Mouse (Mus musculus) thymus, postnatal 10 days (tissue): ENCODE data around the gene Mtmr6.

Experiments used
- DNase-seq, 2 experiments: peaks; one replicate each; pipeline ENCODE4 v3.0.0; 2021; ENCODE audit warnings: low spot score in 2 of 2

Mtmr6 gene

DNA sequence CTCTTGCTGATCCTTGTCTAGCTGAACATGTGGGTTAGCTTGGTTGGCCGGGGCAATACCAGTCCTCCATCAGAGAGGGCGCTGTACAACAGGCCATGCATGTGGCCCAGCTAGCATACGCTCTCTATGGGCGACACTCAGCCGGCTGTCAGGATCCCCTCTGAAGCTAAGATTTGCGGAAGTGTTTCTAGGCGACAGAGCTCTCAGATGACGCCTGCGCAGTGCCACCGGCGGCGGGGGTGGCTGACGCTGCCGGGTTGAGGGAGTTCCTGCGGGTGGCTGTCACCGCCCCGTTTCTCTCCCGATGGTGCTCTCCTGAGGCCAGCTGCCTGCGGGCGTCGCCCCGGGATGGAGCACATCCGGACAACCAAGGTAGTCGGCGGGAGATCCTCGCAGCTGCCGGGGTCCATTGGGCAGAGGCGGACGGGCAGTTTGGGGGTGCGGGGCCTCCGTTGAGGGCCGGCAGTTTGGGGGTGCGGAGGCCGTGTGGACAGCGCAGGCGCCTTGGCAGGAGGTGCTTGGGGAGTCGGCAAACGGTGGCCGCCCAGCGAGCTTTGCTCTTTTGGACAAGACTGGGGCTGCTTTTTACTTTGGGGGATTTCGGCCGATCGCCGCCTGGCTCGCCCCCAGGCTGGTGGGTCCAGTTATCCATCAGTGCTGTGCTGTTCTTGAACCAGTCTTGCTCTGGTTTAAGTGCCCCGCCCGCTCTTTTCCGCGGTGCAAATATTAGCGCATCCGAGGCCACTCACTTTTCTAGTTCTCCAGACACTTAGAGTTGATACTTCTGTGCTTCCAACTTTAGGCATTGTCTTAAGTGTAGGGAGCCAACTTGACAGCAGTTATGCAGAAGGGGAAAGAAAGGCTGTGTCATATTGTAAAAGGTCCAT lies at the start of gene Mtmr6:
Gene Mtmr6 (plus strand): TSS at position 239 of the 887 bp plus-strand sequence.
- peak; percentile 90 to 93 for DNase-seq

DNA sequence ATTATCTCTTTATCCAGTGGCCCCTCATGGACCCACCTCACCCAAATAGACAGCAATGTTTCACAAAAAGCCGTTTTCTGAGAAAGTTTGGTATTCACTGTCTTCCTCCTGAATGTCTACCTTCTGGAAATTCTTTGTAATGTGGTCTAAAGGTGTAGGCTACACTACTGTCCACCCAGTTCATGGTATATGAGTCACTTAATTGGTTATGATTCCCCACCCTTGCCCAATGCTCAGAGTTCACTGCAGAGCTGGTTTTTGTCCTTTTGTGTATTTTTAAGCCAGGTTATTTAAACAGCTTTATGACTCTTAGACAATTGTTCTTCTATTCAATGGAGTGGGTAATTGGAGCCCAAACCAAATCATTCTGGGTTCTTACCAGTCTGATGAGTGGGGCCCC lies 48.9 kb upstream of the Mtmr6 start:
- DNase-seq: no peak

DNA sequence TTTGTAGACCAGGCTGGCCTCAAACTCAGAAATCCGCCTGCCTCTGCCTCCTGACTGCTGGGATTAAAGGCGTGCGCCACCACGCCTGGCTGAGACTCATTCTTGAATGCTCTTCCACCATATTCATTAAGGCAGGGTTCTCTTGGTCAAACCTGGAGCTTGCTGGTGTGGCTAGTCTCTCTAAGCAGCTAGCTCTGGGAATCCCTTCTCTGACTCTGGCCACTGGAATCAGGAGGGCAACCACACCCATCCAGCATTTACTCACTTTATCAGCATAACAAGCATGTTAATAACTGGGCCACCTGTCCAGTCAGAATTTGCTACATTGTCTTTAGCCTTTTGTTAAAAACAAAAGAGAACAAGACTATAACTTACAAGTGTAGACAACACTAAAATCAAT lies 47.4 kb upstream of the Mtmr6 start:
- DNase-seq: no peak

DNA sequence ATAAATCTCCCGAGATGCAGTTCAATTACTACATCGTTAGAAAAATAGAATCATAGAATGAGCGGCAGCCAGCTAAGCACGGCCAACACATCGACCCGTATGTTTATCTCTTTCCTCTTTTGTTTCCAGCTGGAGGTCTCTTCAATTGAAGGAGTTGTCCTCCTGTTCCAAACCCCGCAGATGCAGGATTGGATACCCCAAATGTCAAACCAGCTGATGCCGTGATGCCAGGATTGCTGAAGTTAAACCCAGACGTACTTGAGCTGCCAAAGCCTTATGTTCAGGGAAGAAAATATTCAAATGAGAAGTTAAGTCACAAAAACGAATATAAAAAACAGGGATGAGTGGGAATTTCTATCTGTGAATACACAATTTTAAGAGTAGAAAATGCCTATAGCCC lies 45.1 kb upstream of the Mtmr6 start:
- no peak for DNase-seq

DNA sequence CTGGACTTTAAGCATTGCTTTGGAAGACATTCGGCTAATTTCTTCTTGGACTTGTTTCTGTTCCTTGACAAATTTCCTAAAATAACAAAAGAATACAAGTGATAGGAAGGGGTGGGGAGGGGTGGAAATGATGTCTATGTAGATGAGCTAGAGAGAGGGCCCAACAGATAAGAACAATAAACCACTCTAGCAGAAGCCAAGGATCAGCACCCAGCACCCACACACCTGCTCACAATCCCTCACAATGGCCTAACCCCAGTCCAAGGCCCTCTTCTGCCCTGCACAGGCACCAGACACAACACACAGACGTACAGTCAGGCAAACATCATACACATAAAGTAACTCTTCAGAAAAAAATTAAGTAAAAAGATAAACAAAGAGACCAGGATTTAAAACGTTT lies 26.5 kb upstream of the Mtmr6 start:
- no peak for DNase-seq

DNA sequence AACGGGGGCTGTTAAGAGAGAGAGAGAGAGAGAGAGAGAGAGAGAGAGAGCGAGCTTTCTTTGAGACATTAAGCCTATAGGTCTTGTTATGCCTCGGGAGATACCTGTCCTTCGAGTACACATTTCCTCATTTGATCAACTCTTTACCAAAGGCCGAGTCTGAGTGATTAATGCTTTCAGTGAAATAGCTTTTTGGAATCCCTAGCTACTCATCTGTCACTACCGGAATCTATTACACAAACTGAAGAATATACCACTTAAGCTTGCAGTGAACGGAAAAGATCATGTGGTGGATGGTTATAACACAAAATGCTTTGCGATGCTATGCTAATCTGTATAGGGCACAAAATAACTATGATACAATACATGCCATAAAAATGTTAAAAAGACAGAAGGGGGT lies 14.7 kb upstream of the Mtmr6 start:
- no peak for DNase-seq

DNA sequence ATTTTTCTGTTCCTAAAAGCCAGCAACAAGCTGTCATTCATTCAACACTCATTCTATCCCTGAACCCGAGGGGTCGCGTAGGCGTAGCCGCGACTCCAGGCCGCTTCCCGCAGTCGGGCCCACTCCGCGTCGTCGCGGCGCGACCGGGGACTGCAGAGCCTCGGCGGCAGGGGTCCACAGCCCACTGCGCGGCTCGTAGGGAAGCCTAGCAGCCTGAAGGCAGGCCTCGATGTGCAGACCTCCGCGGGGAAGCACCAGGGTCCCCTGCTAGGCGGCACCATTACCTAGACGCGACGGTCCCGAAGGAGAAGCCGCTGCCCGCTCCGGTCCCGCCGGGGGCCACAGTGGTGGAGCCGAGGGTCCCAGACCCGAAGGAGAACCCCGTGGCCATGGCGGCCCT lies 14.1 kb upstream of the Mtmr6 start:
- DNase-seq: peak in 1 of 2 experiments; percentile 53

DNA sequence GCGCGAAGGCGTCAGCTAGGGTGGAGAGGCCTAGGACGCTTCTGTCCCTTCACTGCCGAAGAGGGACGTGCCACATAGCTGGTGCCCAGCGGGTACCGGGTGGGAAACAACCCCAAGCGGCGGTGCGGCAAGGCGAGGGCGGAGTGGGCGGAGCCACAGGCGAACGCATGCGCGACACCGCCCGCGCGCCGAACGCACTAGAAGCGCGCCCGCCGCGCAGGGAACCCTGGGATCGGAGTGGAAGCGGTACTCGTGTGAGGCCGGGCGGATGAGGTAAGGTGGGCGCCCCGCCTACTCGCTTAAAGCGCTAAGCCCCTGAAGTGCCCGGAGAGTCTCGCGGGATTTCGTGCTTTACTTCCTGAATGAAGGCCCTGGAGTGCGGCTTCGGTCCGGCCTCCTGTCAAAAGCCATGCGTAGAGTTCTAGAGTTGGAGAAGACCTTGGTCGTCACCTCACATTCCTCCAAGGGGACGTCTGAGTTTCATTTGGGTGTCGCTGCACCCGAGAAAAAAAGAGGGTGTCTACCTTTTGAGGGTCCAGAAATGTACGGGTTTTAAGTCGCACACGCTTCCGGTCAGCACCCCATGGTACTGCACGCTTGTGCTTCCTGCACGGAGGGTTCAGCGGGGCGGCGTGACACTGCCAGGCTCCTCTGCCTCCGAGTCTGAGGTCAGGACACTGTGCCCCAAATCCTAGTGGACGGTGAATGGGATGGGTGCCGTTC lies 13.6 kb upstream of the Mtmr6 start, which contains the start of the genes Nupl1 and Gm49336:
Gene Nupl1 (minus strand): TSS at position 151 of the 723 bp plus-strand sequence.
Gene Gm49336 (minus strand): TSS at position 227 of the 723 bp plus-strand sequence.
- peak; percentile 97 for DNase-seq

DNA sequence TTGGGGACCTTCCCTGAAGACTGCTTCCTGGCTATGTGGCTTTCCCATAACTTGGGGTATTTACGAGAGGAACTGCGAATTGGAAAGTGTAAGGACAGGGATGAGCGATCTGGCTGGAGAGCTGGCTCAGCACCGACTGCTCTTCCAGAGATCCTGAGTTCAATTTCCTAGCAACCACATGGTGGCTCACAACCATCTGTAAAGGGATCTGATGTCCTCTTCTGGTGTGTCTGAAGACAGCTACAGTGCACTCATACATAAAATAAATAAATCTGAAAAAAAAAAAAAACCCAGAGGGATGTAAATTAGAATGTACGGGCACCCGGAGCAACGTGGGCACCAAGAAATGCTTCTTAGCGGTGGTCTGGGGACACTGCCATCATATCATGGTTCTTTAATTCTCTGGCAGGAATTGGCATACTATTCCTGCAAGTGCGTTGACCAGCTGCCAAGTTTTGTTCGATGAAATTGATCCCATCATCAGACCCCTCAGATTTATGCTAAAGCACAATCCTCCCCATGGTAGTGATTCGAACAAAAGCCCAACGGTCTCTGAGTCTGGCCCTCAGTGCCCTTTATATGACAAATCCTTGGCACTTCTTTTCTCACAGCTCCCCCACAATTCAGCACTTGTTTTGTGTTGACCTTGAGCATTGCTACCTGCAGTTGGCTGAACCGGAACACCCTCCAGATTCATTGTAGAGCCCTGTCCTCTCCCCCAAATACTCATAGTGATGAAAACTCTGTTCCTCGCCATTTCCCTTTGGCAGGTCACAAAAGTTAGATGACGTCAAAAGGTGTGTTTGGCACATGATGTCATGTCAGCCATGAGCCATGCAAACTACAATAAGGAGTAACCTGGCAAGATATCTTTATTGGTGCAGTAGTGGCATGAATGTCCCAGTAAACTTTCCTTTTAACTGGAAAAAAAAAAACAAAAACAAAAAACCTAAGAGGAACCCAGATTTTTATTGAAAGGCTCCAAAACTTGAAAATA lies 12.7 kb upstream of the Mtmr6 start:
- no peak for DNase-seq

DNA sequence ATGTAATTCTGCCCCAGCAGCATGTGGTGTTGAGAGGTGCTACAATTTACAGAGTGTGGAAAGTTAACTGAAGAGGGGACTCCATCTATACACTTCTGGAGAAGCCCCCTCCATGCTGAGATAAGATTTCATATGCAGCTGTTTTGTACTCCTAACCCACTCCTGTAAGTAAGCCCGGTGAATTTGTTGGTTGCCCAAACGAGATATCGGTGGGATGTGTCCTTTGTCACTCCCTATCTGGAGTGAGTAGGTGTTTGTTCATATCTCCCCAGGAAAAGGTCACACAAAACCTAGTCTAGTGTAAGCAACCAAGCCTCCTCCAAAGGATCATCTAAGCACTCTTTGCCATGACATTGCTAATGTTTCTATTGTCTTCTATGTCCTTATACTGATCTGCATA lies 11.6 kb upstream of the Mtmr6 start:
- no peak for DNase-seq

DNA sequence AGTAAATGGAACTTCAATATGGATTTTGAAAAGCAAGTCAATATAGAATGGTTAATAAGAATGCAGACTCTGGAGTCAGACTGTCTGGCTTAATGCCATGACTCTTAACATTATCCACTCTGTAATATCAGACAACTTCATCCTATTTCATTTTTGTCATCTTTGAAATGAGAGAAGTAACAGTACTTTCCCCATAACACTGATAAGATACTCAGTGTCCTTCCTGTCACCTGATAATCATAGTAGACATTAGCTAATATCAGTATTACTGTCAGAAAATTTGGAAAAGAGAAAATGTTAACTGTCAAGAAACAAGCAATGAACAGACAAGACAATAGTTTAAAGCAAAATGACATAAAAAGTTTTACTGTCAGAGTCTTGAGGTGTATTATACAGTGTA lies 10.3 kb upstream of the Mtmr6 start:
- DNase-seq: no peak

DNA sequence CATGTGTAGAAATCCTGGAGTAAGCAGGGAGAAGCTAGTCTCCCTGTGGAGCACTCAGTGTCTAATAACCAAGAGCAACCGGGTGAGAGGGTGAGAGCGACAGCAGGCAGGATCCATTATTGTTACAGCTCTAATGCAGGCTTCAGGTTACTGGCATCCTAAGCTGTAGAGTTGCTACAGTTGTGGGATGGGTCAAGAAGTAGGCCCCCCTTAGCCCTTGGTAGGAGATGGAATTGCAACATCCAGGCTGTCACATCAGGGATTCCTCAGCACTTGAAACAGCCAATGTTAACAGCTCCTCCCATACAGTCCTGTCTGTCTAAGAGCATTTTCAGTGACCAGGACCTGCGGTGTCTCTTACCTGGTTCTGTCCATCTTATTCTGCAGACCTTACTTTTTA lies 8.7 kb upstream of the Mtmr6 start:
- DNase-seq: no peak

DNA sequence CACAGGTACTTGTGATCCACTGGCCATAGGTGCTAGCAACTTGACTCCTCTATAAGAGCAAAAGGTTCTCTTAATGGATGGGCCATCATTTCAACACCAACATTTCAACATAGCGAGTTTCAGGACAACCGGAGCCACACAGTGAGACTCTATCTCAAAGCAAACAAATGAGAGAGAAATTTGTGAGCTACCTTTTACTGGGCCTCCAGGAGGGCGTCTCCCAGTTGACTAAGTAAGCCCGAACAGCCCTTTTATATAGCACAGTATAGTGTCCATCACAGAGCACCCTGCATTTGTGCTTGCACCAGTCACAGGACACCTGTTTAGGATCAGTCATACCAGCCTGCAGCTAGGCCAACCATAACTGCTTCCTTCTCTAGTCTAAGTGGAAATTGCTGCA lies 7.9 kb upstream of the Mtmr6 start:
- DNase-seq: no peak

DNA sequence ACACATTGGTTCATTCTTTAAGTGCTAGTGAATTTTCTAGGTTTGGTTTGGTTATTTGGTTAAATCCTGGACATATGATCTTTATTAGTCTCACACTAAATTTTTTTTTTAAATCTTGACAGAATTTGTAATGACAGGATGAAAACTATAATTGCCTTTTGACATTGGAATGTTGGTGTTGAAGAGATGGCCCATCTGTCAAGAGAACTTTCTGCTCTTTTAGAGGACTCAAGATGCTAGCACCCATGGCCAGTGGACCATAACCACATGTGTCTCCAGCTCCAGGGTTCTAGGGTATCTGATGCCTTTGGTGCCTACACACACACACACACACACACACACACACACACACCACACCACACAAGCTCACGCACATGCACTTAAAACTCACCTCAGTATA lies 7.2 kb upstream of the Mtmr6 start:
- no peak for DNase-seq

DNA sequence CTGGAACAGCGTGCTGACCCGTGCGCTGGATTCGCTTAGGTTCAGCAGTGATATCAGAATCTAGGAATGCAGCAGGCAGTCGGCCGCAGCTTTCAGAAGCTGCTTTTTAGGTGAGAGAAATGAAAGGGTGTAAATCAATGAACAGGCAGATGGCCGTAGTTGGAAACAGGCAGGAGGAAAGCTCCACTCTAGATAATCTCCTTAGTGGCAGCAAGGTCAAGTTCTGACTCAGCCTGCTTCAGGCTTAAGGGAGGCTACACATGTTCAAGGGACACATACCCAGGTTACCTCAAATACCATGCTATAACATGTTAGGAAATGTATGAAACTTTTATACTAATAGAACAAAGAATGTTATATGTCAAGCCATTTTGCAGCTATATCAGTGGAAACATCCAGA lies 2.7 kb upstream of the Mtmr6 start:
- no peak for DNase-seq

DNA sequence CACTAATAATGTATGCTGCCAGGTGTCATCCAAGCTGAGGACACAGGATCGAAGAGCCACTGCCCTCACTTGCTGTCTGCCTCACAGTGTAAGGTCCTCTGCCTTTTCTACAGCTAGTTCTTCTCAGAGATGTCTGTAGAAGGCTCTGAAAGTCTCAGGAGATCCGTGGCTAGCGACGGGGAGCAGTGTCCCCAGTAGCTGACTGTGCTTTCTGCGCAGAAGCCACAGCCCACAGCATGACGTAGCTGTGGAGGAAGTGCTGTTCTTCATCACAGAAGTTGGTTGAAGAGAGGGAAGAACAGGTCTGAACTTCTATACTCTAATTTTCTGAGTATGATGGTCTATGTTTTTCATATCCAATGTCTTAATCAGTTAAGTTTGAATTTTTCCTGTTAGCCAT lies 4.3 kb downstream of the Mtmr6 start:
- peak; percentile 20 to 35 for DNase-seq

DNA sequence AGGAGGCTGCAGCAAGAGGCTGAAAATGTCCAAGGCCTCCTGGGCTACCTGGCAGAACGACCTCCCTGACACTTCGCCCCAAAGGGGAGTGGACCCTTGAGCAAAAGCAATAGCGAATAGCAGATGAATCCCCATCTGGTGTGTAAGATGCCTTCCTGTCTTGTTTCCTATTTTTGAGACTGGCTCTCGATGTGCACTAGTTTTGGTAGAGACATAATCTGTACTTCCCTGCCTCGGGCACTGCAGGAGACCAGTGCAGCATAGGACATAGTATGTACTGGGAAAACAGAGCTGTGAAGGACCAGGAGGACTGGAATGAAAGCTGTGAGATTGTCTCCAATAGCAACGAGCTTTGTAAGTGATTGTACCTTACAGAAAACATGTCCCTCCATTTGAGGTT lies 8.3 kb downstream of the Mtmr6 start:
- no peak for DNase-seq

DNA sequence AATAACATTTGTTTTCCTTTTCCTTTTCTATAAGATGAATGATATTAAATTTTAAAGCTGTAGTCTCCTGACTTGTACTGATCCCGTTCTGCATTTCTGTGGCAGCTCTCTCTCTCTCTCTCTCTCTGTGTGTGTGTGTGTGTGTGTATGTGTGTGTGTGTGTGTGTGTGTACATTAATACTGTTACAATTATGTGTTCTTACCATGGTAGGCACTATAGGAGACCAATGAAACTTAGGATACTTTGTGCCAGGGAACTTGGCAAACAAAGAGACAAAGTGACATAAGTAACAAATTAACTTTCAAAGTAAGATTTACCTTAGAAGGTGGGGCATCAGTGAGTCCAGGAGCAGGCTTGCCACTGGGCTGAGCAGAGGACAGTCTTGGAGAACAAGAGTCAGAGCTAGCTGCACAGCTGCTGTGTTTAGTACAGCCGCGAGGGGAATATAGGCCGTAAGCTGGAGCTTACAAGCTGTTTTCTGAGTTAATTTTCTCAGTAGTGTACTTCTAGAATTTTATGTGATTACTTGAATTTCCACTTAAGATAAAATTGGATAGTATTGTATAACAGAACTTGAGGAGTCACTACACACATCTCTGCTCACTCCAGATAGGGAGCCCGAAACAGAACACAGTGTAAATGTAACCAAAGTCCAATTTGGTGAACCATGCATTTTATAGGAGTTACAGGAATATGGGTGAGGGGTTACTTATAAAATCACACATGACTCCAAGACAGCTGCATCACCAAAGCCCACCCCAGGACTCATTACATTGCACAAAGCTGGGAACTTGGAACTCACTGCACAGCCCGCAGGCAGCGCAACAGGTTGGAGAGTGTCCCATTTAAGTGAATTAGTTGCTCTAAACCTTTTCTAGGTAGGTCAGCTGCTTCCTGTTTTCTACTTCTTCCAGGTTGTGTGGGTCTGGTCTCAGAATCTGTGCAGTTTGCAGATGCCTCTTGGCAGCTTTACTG lies 10.6 kb downstream of the Mtmr6 start:
- DNase-seq: no peak

DNA sequence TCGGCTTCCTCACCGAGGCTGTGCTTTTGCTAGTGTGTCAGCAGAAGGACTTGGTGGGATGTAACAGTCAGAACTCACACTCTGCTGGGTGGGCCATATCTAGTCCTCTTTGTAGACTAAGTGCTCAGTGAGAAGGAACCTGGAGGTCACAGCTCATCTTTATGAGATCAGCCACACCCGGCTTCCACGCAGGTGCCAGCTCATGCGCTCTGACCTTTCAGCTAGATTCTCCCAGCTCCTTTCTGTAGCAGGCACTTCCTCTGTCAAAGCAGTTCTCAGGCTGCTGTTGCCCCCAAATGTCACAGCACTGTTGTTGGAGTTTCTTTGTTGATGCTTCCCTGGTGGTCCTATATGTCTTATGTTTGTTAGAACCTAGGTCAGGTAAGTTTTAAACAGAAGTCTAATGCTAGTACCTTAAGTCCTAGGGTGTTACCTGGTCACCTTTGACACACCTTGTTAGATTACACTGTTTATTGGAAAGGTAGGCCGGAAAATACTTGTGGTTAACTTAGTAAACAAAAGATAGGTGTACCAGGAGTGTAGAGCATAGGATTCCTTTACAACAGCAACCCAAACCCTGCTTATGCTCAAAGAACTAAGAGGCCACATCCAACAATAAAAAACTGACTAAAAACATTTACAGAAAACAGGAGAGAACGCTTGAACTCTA lies 21.3 kb downstream of the Mtmr6 start:
- DNase-seq: no peak

DNA sequence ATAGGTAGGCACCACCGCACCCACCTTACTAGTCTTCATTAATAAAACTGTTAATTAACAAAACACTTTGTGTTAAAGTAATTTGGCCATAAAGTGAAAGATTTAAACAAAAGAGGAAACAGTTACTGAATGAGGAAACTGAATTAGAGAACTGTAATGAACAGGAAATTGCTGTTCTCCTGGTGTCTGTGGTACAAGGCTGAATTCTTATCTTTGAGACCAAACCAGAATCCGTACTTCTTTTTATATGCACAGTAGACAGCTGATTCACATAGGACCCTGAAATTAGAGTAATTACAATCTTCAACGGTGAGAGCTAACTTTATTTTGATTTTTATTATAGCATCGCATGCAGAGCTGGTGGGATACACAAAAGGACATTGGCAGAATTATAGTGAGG lies 25.3 kb downstream of the Mtmr6 start:
- no peak for DNase-seq
